Mouse (Mus musculus) heart, postnatal 0 days (tissue): ENCODE data around the gene Egfl7.

Experiments
- CTCF ChIP-seq: IDR thresholded peaks from 2 replicates; pipeline ENCODE4 v1.5.1; 2016; ENCODE audit warnings: antibody characterized with exemption, control low read depth, low read depth
- EP300 ChIP-seq: IDR thresholded peaks from 2 replicates; pipeline ENCODE4 v1.6.1; 2016; ENCODE audit warnings: antibody characterized with exemption, low read depth

DNA sequence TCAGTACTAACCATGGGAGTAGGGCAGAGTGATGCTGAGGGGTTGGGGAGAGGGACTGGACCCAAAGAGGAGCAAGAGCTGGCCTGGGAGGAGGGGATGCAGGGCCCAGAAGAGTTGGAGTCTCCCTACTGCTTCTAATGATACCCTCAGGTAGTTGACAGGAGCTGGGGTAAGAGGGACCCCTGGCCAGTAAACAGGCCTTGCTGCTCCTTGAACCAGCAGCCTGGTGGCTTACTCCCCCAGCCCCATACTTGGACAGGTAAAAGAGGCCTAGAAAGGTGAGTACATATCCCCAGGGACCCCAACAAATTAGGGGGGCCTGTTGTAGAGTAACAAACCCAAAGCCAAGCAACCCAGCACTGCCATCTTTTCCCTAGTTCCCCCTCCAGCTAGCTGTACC is 29.0 kb downstream of the Egfl7 start:
- TF ChIP-seq CTCF (no peak), EP300 (no peak)
